Mouse (Mus musculus): Measurements from ENCODE around the gene Gm12166.

Gm12166 gene

GRCm38 (mm10) chr11:46073061-46073849, 21.1 kb upstream of the Gm12166 start:
- DNase-seq: no peak

DNA sequence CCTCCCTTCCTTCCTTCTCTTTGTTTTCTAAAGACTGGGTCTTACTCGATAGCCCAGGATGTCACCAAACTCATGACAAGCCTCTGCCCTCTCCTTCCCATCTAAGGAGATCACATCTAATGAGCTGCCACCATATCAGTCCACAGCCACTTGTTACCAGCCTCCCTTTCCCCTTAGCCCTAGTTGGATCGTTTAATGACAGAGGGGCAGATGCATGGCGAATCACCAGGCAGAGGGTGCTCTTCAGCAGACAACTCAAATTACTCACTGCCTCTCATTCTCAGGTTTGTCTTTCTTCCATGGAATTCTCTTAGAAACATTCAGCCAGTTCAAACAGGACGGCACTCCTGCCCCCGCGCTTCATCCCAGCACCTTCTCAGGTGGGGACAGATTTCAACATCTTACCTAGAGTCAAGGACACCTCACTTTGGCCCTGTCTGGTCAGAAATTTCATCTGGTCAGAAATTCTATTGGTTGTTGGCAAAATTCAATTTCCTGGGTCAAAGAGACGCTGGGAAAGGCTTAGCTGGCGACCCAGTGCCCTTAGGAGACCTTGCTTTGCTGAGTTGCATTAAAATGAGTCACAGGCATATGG, 20.4 kb upstream of the Gm12166 start:
- no peak for DNase-seq

GRCm38 (mm10) chr11:46070789-46071188, 18.7 kb upstream of the Gm12166 start:
- no peak for DNase-seq

DNA sequence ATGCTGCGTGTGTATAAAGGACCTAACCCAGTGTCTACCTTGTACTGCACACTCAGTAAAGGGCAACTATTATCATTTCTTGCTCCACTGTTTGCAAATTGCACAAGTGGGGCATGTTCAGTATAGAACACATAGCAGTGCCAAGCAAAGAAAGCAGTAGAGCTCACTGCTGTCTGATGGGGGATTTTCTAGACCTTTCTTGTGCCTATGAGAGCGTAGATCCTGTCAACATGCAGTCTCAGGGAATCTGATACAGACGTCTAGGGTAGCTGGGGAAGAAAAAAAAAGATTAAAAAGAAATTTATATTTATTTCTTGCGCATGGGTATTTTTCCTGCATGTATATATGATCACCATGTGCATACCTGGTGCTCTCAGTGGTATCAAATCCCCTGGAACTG, 18.0 kb upstream of the Gm12166 start:
- no peak for DNase-seq

- DNase-seq: no peak
Measured at GRCm38 (mm10) chr11:46069408-46070003, 17.4 kb upstream of the Gm12166 start.

- DNase-seq: no peak
Measured at GRCm38 (mm10) chr11:46068756-46069407, 16.8 kb upstream of the Gm12166 start.

- no peak for DNase-seq
Measured at GRCm38 (mm10) chr11:46067371-46068060, 15.4 kb upstream of the Gm12166 start.

DNA sequence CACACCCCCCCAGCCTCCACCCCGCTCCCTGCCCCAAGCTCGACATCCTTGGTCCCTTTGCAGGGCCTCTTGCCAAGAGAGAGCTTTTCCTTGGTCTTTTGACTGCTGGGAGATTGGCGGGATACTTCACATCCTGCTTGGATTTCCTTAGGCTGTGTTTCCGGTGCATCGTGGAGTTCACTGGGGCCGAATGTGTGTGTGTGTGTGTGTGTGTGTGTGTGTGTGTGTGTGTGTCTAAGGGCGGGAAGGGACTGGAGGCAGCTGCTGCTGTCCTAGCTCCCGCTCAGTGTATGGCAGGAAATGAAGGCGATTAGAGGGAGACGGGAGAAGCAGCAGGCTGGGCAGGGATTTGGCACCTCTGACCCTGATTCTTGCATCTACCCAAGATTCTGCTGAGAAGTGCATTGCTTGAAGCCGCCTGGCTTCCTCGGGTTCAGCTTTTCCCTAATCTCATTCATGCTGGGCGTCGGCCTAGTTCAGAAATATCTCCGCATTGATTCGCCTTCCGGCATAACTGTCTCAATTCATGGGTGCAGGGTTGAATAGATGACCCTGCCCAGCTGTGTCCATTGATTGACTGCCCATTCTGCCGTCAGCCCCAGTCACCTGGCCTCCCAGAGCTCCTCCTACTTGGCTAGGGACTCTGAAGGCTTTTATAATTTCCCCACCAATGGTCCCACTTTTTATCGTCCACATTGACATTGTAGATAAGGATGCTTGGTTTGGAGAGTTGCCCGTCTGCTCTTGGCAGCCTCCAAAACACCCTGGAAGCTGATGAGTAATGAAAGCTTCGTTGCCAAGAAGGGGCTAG, 13.3 kb upstream of the Gm12166 start:
- peak; percentile 76 to 81 for DNase-seq

GRCm38 (mm10) chr11:46064767-46065166, 12.6 kb upstream of the Gm12166 start:
- DNase-seq: peak in 1 of 2 experiments; percentile 46

GRCm38 (mm10) chr11:46062993-46063731, 11.0 kb upstream of the Gm12166 start:
- DNase-seq: no peak

DNA sequence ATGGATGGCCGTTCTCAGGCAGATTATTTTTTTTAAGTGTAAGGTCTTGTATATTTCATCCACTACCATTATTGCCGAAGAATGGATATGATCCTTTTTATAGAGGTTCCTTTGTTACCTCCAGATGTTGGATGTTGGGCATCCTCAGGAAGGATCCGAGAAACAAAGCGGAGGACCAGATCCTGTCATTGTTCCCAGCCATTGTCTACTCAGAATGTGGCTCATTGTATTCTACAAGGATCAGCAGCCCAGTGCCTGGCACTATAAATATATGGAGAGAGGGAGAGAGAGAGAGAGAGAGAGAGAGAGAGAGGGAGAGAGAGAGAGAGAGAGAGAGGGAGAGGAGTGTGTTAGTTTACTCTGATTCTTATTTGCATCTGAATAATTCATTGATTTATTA, 10.4 kb upstream of the Gm12166 start:
- no peak for DNase-seq

- DNase-seq: no peak
Measured at GRCm38 (mm10) chr11:46061776-46062445, 9.8 kb upstream of the Gm12166 start.

DNA sequence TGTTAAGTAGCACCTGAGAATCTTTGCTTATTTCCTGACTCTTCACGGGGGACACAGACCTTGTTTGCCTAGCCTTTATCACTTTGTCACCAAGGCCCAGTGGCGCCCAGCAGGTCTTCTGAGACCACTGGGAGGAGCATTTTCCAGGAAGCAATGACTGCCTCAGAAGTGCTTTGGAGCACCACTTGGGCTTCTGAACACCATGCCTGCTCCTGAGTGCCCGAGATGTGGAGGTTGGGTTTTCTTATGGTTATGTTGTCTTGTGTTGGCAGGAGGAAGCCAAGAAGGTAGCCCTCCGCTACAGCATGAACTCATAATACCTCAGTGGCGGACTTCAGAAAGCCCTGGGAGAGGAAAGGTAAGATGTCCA, 8.5 kb upstream of the Gm12166 start:
- DNase-seq: no peak

DNA sequence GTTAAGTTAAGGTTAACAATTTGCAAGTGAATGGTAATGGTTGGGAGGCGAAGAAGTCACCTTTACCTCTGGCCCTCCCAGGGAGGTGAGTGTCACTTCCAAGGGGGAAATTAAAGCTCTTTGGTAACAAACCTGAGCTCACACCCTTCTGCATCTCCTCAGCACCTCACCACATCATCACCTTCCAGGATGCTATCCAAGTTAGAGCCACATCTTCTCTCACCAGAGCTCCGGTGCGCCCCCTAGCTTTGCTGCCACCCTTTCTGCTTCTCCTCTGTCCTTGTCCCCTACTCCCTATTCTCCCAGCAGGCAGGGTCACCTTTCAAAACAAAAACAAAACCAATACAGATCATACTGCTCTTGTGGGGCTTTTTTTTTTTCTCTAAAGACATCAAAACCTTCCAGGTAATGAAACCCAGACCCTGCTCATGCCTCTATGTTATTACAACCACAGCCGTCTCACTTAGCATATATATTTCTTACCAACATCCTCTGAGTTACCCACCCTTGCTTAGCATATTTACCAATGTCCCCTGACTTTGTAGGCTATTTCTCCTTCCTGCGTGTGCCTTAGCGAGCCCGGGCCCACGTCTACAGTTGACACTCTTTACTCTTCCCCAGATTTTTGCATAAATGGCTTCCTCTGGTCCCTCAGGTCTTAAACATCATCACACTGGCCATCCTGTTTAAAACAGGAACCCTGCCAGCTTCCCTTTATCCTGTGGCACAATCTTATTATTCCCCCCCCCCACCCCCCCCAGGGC, 7.9 kb upstream of the Gm12166 start:
- peak in 1 of 2 experiments; percentile 67 for DNase-seq

DNA sequence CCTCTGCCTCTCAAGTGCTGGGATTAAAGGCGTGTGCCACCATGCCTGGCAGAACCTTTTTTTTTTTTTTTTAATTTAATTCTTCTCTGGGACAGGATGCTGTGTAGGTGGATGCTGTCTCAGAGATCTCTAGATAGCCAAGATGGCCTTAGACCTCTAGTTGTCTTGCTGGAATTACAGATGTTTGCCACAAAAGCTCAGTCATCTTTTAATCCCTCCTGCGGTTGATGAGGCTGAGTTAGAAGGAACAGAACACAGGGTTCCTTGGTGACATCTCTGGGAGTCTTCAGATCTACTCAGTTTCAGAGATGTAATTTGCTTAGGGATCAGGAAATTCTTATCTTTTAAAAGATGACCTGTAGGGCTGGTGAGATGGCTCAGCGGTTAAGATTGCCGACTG, 6.8 kb upstream of the Gm12166 start:
- DNase-seq: no peak

- DNase-seq: no peak
Measured at GRCm38 (mm10) chr11:46058011-46058410, 5.9 kb upstream of the Gm12166 start.

DNA sequence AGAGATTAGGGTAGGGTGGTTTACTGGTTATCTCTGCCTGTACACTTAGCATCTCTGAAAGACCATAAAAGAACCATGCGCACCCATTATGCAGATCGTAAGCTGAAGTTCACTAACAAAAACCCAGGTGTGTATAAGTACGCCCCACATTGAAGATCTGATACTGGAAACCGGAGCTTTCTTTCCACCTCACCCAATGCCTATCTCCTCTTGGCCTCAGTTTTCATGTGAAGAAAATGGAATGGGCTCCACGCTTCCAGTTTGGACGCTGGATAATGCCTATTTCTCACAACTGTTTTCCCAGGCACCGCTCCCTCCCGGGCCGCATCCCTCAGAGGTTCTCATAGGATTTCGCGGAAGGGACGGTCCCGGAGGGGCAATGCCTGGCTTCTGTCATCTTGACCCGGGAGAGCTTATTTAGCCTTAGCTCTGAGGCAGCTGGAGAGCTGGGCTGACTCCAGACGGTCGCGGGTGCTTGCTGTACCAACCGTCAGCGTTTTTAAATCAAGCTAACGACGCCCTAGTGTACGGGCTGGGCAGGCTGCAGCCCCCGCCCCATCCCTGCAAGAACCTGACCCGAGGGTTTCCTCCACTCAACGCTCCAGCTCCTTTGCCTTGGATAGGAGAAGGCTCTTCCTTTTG, 4.8 kb upstream of the Gm12166 start:
- DNase-seq: peak; percentile 60 to 68

DNA sequence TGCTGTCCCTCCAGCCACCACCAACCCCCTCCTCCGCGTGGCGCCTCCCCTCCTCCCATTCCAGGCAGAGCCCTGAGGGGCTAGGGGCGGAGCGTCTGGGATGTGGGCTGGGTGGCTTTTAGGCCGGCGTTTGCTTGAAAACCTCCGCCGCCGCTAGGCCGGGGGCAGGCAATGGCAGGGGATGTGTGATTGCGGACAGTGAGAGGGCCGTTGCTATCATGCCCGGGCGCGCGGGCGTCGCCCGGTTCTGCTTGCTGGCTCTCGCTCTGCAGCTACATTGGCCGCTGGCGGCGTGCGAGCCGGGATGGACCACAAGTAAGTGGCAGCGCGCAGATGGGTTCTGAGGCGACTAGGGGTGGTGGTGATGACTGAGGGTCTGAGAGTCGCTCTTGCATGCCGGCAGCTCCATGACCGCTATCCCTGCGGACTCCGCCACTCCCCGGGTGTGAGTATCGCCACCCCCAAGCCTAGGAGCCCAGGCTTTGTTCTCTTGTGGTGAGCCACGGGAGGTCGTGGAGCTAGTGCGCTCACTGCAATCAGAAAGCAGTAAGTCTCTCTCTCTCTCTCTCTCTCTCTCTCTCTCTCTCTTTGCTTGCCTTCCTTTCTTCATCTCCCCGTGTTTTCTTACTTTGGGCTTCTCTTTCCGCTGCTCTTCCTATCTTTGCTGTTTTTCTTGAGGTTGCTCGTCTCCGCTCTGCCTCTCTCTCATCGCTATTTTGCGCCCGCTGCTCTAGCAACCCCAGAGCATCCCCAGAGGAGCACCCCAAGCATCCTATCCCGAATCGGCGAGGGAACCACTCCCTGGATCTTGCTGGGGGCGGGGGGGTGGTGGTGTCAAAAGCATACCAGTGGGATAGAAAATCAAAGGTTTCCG, 4.0 kb upstream of the Gm12166 start, which contains the start of gene Adam19:
Gene Adam19, plus strand, starts transcription at position 97 of the 874 bp plus-strand sequence.
- DNase-seq: peak; percentile 85 to 86
